Mouse (Mus musculus) WW6 (cell line): ENCODE measurements around the gene Aldh6a1.

ENCODE experiments used
- DNase-seq: peaks from one replicate; pipeline ENCODE4 v3.0.0-alpha.2; 2013; ENCODE audit warnings: low read depth, low spot score

Gene Aldh6a1

GRCm38 (mm10) chr12:84450718-84451646, at the start of gene Aldh6a1, which contains the start of gene Lin52:
Gene Aldh6a1, minus strand, starts transcription at chr12:84451004.
Gene Lin52, plus strand, starts transcription at chr12:84451422.
- DNase-seq, result peak; percentile 98

GRCm38 (mm10) chr12:84496795-84497194, 46.0 kb upstream of the Aldh6a1 start:
- no peak for DNase-seq

GRCm38 (mm10) chr12:84487324-84488056, 36.7 kb upstream of the Aldh6a1 start:
- DNase-seq, result no peak

- DNase-seq, result no peak
These were observed 32.2 kb upstream of the Aldh6a1 start for GRCm38 (mm10) chr12:84482778-84483585.

GRCm38 (mm10) chr12:84481251-84481650, 30.4 kb upstream of the Aldh6a1 start:
- DNase-seq, result no peak

- DNase-seq, result no peak
These were observed 28.1 kb upstream of the Aldh6a1 start for GRCm38 (mm10) chr12:84478937-84479336.

- DNase-seq, result no peak
These were observed 17.9 kb upstream of the Aldh6a1 start for GRCm38 (mm10) chr12:84468701-84469100.

GRCm38 (mm10) chr12:84462856-84463255, 12.1 kb upstream of the Aldh6a1 start:
- no peak for DNase-seq

- DNase-seq, result no peak
These were observed 10.6 kb upstream of the Aldh6a1 start for GRCm38 (mm10) chr12:84461416-84461815.

GRCm38 (mm10) chr12:84459845-84460244, 9.0 kb upstream of the Aldh6a1 start:
- no peak for DNase-seq

GRCm38 (mm10) chr12:84456911-84457310, 6.1 kb upstream of the Aldh6a1 start:
- DNase-seq, result no peak

- no peak for DNase-seq
These were observed 997 bp upstream of the Aldh6a1 start for GRCm38 (mm10) chr12:84451801-84452200.

GRCm38 (mm10) chr12:84450351-84450717, 470 bp downstream of the Aldh6a1 start:
- no peak for DNase-seq

- DNase-seq, result no peak
These were observed 917 bp downstream of the Aldh6a1 start for GRCm38 (mm10) chr12:84449887-84450286.

- no peak for DNase-seq
These were observed 2.6 kb downstream of the Aldh6a1 start for GRCm38 (mm10) chr12:84448181-84448580.

- DNase-seq, result no peak
These were observed 3.4 kb downstream of the Aldh6a1 start for GRCm38 (mm10) chr12:84447386-84447785.

GRCm38 (mm10) chr12:84442526-84442925, 8.3 kb downstream of the Aldh6a1 start:
- DNase-seq, result no peak

GRCm38 (mm10) chr12:84438697-84439096, 12.1 kb downstream of the Aldh6a1 start:
- no peak for DNase-seq

- no peak for DNase-seq
These were observed 21.0 kb downstream of the Aldh6a1 start for GRCm38 (mm10) chr12:84429825-84430224.

GRCm38 (mm10) chr12:84423990-84424389, 26.8 kb downstream of the Aldh6a1 start:
- DNase-seq, result no peak

GRCm38 (mm10) chr12:84417605-84417922, 33.2 kb downstream of the Aldh6a1 start:
- no peak for DNase-seq
